Mouse (Mus musculus): ENCODE data around the gene Tiam2.
A peak's percentile ranks its signal among the peaks of the same experiment; 100 is the strongest.
"Not testable (repeated sequence)": the region's sequence is repeated elsewhere in the genome, so short reads cannot be mapped to it uniquely, and the experiment has no call there.

Gene Tiam2

GRCm38 (mm10) chr17:3338821-3339220 lies 12.4 kb downstream of the Tiam2 start:
- no peak for DNase-seq (ENCODE audit: inconsistent ontology term)

GRCm38 (mm10) chr17:3344872-3345271 lies 18.5 kb downstream of the Tiam2 start:
- no peak for DNase-seq (ENCODE audit: inconsistent ontology term)

- DNase-seq (ENCODE audit: inconsistent ontology term) = no peak
Measured at GRCm38 (mm10) chr17:3345276-3345885, 19.0 kb downstream of the Tiam2 start.

GRCm38 (mm10) chr17:3347800-3348199 lies 21.4 kb downstream of the Tiam2 start:
- DNase-seq (ENCODE audit: inconsistent ontology term) = peak; percentile 42

- no peak for DNase-seq (ENCODE audit: inconsistent ontology term)
Measured at GRCm38 (mm10) chr17:3349331-3349730, 23.0 kb downstream of the Tiam2 start.

- peak; percentile 91 for DNase-seq (ENCODE audit: inconsistent ontology term)
Measured at GRCm38 (mm10) chr17:3349939-3350338, 23.6 kb downstream of the Tiam2 start.

GRCm38 (mm10) chr17:3350405-3350804 lies 24.0 kb downstream of the Tiam2 start:
- DNase-seq (ENCODE audit: inconsistent ontology term) = no peak

GRCm38 (mm10) chr17:3351668-3352067 lies 25.3 kb downstream of the Tiam2 start:
- DNase-seq (ENCODE audit: inconsistent ontology term) = peak; percentile 52

- not testable (repeated sequence) for DNase-seq (ENCODE audit: inconsistent ontology term)
Measured at GRCm38 (mm10) chr17:3353141-3353540, 26.8 kb downstream of the Tiam2 start.

GRCm38 (mm10) chr17:3354856-3355255 lies 28.5 kb downstream of the Tiam2 start:
- DNase-seq (ENCODE audit: inconsistent ontology term) = no peak

GRCm38 (mm10) chr17:3356633-3357365 lies 30.4 kb downstream of the Tiam2 start:
- no peak for DNase-seq (ENCODE audit: inconsistent ontology term)

GRCm38 (mm10) chr17:3360236-3360635 lies 33.9 kb downstream of the Tiam2 start:
- DNase-seq (ENCODE audit: inconsistent ontology term) = no peak

- DNase-seq (ENCODE audit: inconsistent ontology term) = no peak
Measured at GRCm38 (mm10) chr17:3361751-3362150, 35.4 kb downstream of the Tiam2 start.

- peak; percentile 74 for DNase-seq (ENCODE audit: inconsistent ontology term)
Measured at GRCm38 (mm10) chr17:3363216-3363615, 36.8 kb downstream of the Tiam2 start.

GRCm38 (mm10) chr17:3366741-3367140 lies 40.4 kb downstream of the Tiam2 start:
- DNase-seq (ENCODE audit: inconsistent ontology term) = no peak

GRCm38 (mm10) chr17:3368386-3368785 lies 42.0 kb downstream of the Tiam2 start:
- DNase-seq (ENCODE audit: inconsistent ontology term) = peak; percentile 72

GRCm38 (mm10) chr17:3369631-3370030 lies 43.3 kb downstream of the Tiam2 start:
- DNase-seq (ENCODE audit: inconsistent ontology term) = peak; percentile 70

GRCm38 (mm10) chr17:3378606-3379005 lies 52.2 kb downstream of the Tiam2 start:
- no peak for DNase-seq (ENCODE audit: inconsistent ontology term)

- DNase-seq (ENCODE audit: inconsistent ontology term) = no peak
Measured at GRCm38 (mm10) chr17:3379753-3380588, 53.6 kb downstream of the Tiam2 start.

GRCm38 (mm10) chr17:3385391-3385790 lies 59.0 kb downstream of the Tiam2 start:
- DNase-seq (ENCODE audit: inconsistent ontology term) = no peak

GRCm38 (mm10) chr17:3387819-3388218 lies 61.4 kb downstream of the Tiam2 start:
- DNase-seq (ENCODE audit: inconsistent ontology term) = no peak

- DNase-seq (ENCODE audit: inconsistent ontology term) = no peak
Measured at GRCm38 (mm10) chr17:3389741-3390140, 63.4 kb downstream of the Tiam2 start.
